ENCODE assay signal across 28 mouse cellular contexts in genomic region chr11:20305641-20306040, GRCm38 (mm10). TPM values are rescaled to one million over a fixed set of nuclear protein-coding genes. Genes with fewer than 3 reads are reported as not detected.
DNase-seq lines count a peak whose midpoint lies in the region; ATAC-seq and TF ChIP-seq lines count a peak whose summit lies in the region.
"Had no signal": no experiment of that assay in that cellular context is flagged by ENCODE, and none has a peak within 500 bp of the region (broad histone marks: within the 10 kb centered on the region; RNA-seq: fewer than 3 reads in every experiment).

No protein-coding gene starts in this region.

- H3K27me3 ChIP-seq in heart, embryonic 12.5 days (replicated peaks): no peaks in the 10 kb centered on the region
- no peaks in the 10 kb centered on the region for H3K27me3 ChIP-seq in G1E (ENCODE audit: insufficient read depth, low read length)
- H3K27me3 ChIP-seq in liver, embryonic 14.5 days (ENCODE audit: control insufficient read depth, insufficient read depth, low read length): no peaks in the 10 kb centered on the region
- H3K27me3 ChIP-seq in stomach, embryonic 15.5 days (replicated peaks): no peaks in the 10 kb centered on the region
- no peaks in the 10 kb centered on the region for H3K27me3 ChIP-seq in kidney, adult 2 months (replicated peaks; ENCODE audit: control insufficient read depth, insufficient read depth, low read length)
- H3K27me3 ChIP-seq: forebrain, embryonic 13.5 days; hindbrain, embryonic 12.5 days; intestine, embryonic 15.5 days; megakaryocyte, embryonic 14.5 days; midbrain, embryonic 13.5 days; neural tube, embryonic 13.5 days had no signal

- no peak overlapping the region for H3K27ac ChIP-seq in heart, embryonic 12.5 days (ENCODE audit: poor library complexity, severe bottlenecking)
- H3K27ac ChIP-seq in liver, embryonic 14.5 days: no peak overlapping the region
- H3K27ac ChIP-seq in stomach, embryonic 15.5 days: no peak overlapping the region
- H3K27ac ChIP-seq in kidney, adult 2 months (ENCODE audit: insufficient read depth, low read depth, low read length): no peak overlapping the region
- H3K27ac ChIP-seq: forebrain, embryonic 13.5 days; heart, embryonic 10.5 days; hindbrain, embryonic 12.5 days; hindbrain, postnatal 0 days; intestine, embryonic 15.5 days; kidney, postnatal 0 days; midbrain, embryonic 13.5 days; neural tube, embryonic 13.5 days had no signal

- H3K9me3 ChIP-seq in heart, embryonic 12.5 days (replicated peaks): no peaks in the 10 kb centered on the region
- no peaks in the 10 kb centered on the region for H3K9me3 ChIP-seq in G1E (replicated peaks)
- H3K9me3 ChIP-seq in liver, embryonic 14.5 days (ENCODE audit: control insufficient read depth, low read length): no peaks in the 10 kb centered on the region
- no peaks in the 10 kb centered on the region for H3K9me3 ChIP-seq in stomach, embryonic 15.5 days
- H3K9me3 ChIP-seq: forebrain, embryonic 13.5 days; heart, embryonic 10.5 days; hindbrain, embryonic 12.5 days; intestine, embryonic 15.5 days; megakaryocyte, embryonic 14.5 days; midbrain, embryonic 13.5 days; neural tube, embryonic 13.5 days had no signal

- intact Hi-C loops in heart, postnatal 14 days (cut with DNase I): no loop called here

- no peak overlapping the region for H3K4me2 ChIP-seq in heart, embryonic 12.5 days
- no peak overlapping the region for H3K4me2 ChIP-seq in liver, embryonic 14.5 days (ENCODE audit: low read depth)
- H3K4me2 ChIP-seq in stomach, embryonic 15.5 days: no peak overlapping the region
- H3K4me2 ChIP-seq: forebrain, embryonic 13.5 days; hindbrain, embryonic 12.5 days; intestine, embryonic 15.5 days; midbrain, embryonic 13.5 days; neural tube, embryonic 13.5 days had no signal

- no peak for TF ChIP-seq EP300 in liver, embryonic 14.5 days (IDR thresholded peaks at IDR 0.05; ENCODE audit: low read depth)

- TF ChIP-seq POLR2A in kidney, adult 2 months (IDR thresholded peaks at IDR 0.05; ENCODE audit: low read depth, low read length): no peak

- H3K4me1 ChIP-seq in heart, embryonic 12.5 days (replicated peaks): 0 out of 2 replicates have a peak, but pooled peaks cover 3% of the 10 kb centered on the region
- H3K4me1 ChIP-seq in G1E (ENCODE audit: insufficient read depth, low read depth, low read length): peaks cover 3% of the 10 kb centered on the region
- peaks cover 0 to 3% of the 10 kb centered on the region in 2 experiments; a peak in 1 of 4 replicates for H3K4me1 ChIP-seq in liver, embryonic 14.5 days (replicated peaks; ENCODE audit: control insufficient read depth in 2 of 2, insufficient read depth in 2 of 2, low read length in 1 of 2)
- no peaks in the 10 kb centered on the region for H3K4me1 ChIP-seq in stomach, embryonic 15.5 days
- H3K4me1 ChIP-seq in kidney, adult 2 months (ENCODE audit: control insufficient read depth, insufficient read depth, low read length): no peaks in the 10 kb centered on the region
- H3K4me1 ChIP-seq: heart, embryonic 10.5 days; hindbrain, embryonic 12.5 days; intestine, embryonic 15.5 days; midbrain, embryonic 13.5 days had no signal

- 62% methylated on average over 1 of the region's 1 CpGs for WGBS in heart, embryonic 12.5 days
- 20% methylated on average over 1 of the region's 1 CpGs for WGBS in liver, embryonic 14.5 days (ENCODE audit: insufficient replicate concordance)
- WGBS in stomach, embryonic 15.5 days: 52% methylated on average over 1 of the region's 1 CpGs
- 92% methylated on average over 1 of the region's 1 CpGs for WGBS in kidney, adult 2 months

- H3K4me3 ChIP-seq in heart, embryonic 12.5 days: no peak overlapping the region
- no peak overlapping the region for H3K4me3 ChIP-seq in G1E (ENCODE audit: low read depth, low read length)
- H3K4me3 ChIP-seq in liver, embryonic 14.5 days (ENCODE audit: insufficient read depth in 1 of 2, low read depth in 2 of 2, low read length in 2 of 2): no peak overlapping the region
- no peak overlapping the region for H3K4me3 ChIP-seq in stomach, embryonic 15.5 days (replicated peaks)
- H3K4me3 ChIP-seq in kidney, adult 2 months (ENCODE audit: insufficient read depth, low read depth, low read length): no peak overlapping the region
- H3K4me3 ChIP-seq: forebrain, embryonic 13.5 days; heart, embryonic 10.5 days; hindbrain, embryonic 12.5 days; intestine, embryonic 15.5 days; megakaryocyte, embryonic 14.5 days; midbrain, embryonic 13.5 days; neural tube, embryonic 13.5 days had no signal

- no peak for TF ChIP-seq CTCF in G1E (IDR thresholded peaks at IDR 0.05; ENCODE audit: low read depth, low read length)
- TF ChIP-seq CTCF in liver, embryonic 14.5 days (IDR thresholded peaks at IDR 0.05; ENCODE audit: low read depth): no peak
- no peak for TF ChIP-seq CTCF in kidney, adult 2 months (conservative IDR thresholded peaks at IDR 0.05; ENCODE audit: insufficient read depth, insufficient read length, low read depth, low read length)

- DNase-seq in heart, postnatal 14 days: no peak
- DNase-seq in G1E (ENCODE audit: low spot score): no peak
- no peak for DNase-seq in liver, embryonic 14.5 days (ENCODE audit: low read depth in 3 of 3, low spot score in 3 of 3)
- DNase-seq in cerebellum, postnatal 25 days: no peak
- no peak for DNase-seq in kidney, adult 2 months
- no peak for DNase-seq in frontal cortex, postnatal 25 days (ENCODE audit: low spot score in 2 of 2)
- DNase-seq: adrenal gland, adult 8-10 months; cerebellum, adult 9-11 months; gastrocnemius, postnatal 14 days; heart, postnatal 10 days; kidney, adult 8-10 months; kidney, postnatal 4 days; layer of hippocampus, postnatal 36 days; lung, postnatal 36 days; thymus, postnatal 14 days had no signal

- H3K9ac ChIP-seq in heart, embryonic 12.5 days: no peak overlapping the region
- no peak overlapping the region for H3K9ac ChIP-seq in liver, embryonic 14.5 days (replicated peaks)
- H3K9ac ChIP-seq in stomach, embryonic 15.5 days: no peak overlapping the region
- H3K9ac ChIP-seq: forebrain, embryonic 13.5 days; hindbrain, embryonic 12.5 days; intestine, embryonic 15.5 days; midbrain, embryonic 13.5 days; neural tube, embryonic 13.5 days had no signal

- peak; percentile 93 for ATAC-seq in heart, embryonic 12.5 days (ENCODE audit: insufficient number of reproducible peaks, low FRiP score)
- ATAC-seq in G1E (ENCODE audit: extremely low read depth, insufficient number of reproducible peaks, low FRiP score, poor library complexity, severe bottlenecking): peak; percentile 60; the same call in 1 of the 2 replicates
- peak; percentile 35; the same call in 1 of the 2 replicates for ATAC-seq in liver, embryonic 14.5 days (ENCODE audit: insufficient read depth)
- ATAC-seq in stomach, embryonic 15.5 days (ENCODE audit: insufficient read depth, low FRiP score, low read depth): peak; percentile 56; the same call in 1 of the 2 replicates
- ATAC-seq: activated CD4-positive, CD25-positive, alpha-beta regulatory T cell, adult 4 months; CD4-positive, CD25-positive, alpha-beta regulatory T cell, adult 4 months; forebrain, embryonic 13.5 days; hindbrain, postnatal 0 days; intestine, embryonic 15.5 days; midbrain, embryonic 13.5 days had no signal

- peaks cover 29% of the 10 kb centered on the region for H3K36me3 ChIP-seq in heart, embryonic 12.5 days
- peaks cover 63% of the 10 kb centered on the region for H3K36me3 ChIP-seq in G1E (replicated peaks)
- peaks cover 3% of the 10 kb centered on the region; the same call in 1 of the 2 replicates for H3K36me3 ChIP-seq in liver, embryonic 14.5 days (replicated peaks; ENCODE audit: control insufficient read depth, insufficient read depth, low read depth)
- peaks cover 11% of the 10 kb centered on the region for H3K36me3 ChIP-seq in stomach, embryonic 15.5 days
- H3K36me3 ChIP-seq in kidney, adult 2 months (ENCODE audit: control insufficient read depth, insufficient read depth, low read length): no peaks in the 10 kb centered on the region

RNA-seq across cellular contexts. Expression of gene Slc1a4, which starts 26.9 kb away (rescaled TPM):
- 12.1 and 12.4 TPM in 2 replicates for polyA plus RNA-seq in heart, embryonic 12.5 days (2016; fragmentation: Nextera tagmentation; extraction: Ambion mirVana)
- total RNA-seq in heart, postnatal 14 days (2021): 1 to 10 TPM; 2.4 to 2.7 TPM
- total RNA-seq in G1E (2014; fragmentation: Nextera tagmentation) (7.2 and 7.8 TPM in 2 replicates), G1E (2017) (0.71 and 0.76 TPM in 2 replicates)
- polyA plus RNA-seq in G1E (2012): 5.3 and 6.1 TPM in 2 replicates
- polyA plus RNA-seq in liver, embryonic 14.5 days (2012; rRNA removed): 3.5 and 4.3 TPM in 2 replicates
- polyA plus RNA-seq in liver, embryonic 14.5 days (2014; fragmentation: Nextera tagmentation; extraction: Ambion mirVana): 6.5 and 7.9 TPM in 2 replicates
- polyA plus RNA-seq in stomach, embryonic 15.5 days (2015; fragmentation: Nextera tagmentation; extraction: Ambion mirVana): 15.0 and 15.4 TPM in 2 replicates
- polyA plus RNA-seq in kidney, adult 2 months (2012; rRNA removed): 5.2 and 7.7 TPM in 2 replicates

RNA-seq across cellular contexts. Expression of gene Cep68, which starts 56.4 kb away (rescaled TPM):
- polyA plus RNA-seq in heart, embryonic 12.5 days (2016; fragmentation: Nextera tagmentation; extraction: Ambion mirVana): 36.1 and 39.5 TPM in 2 replicates
- total RNA-seq in heart, postnatal 14 days (2021): 10 to 100 TPM; 42.1 to 48.1 TPM
- total RNA-seq in G1E (2014; fragmentation: Nextera tagmentation): 32.9 and 37.5 TPM in 2 replicates
- total RNA-seq in G1E (2017): 19.9 and 20.6 TPM in 2 replicates
- polyA plus RNA-seq in G1E (2012): 23.3 and 25.4 TPM in 2 replicates
- 4.5 TPM in 2 replicates for polyA plus RNA-seq in liver, embryonic 14.5 days (2012; rRNA removed)
- 4.8 and 5.7 TPM in 2 replicates for polyA plus RNA-seq in liver, embryonic 14.5 days (2014; fragmentation: Nextera tagmentation; extraction: Ambion mirVana)
- 24.3 and 26.6 TPM in 2 replicates for polyA plus RNA-seq in stomach, embryonic 15.5 days (2015; fragmentation: Nextera tagmentation; extraction: Ambion mirVana)
- polyA plus RNA-seq in kidney, adult 2 months (2012; rRNA removed): 15.4 and 17.4 TPM in 2 replicates

Comparison
In these comparisons a context has a peak if more than half of its experiments do, and no peak if none do; other contexts are left out.
1. ATAC-seq: peak in every context shown above with its lines; median percentile 93 in heart, embryonic 12.5 days; 60 in G1E; 56 in stomach, embryonic 15.5 days; 35 in liver, embryonic 14.5 days.